Mouse (Mus musculus): ENCODE measurements around the gene Dmbx1.

Gene Dmbx1

GRCm38 (mm10) chr4:115941242-115941820 is 1.6 kb upstream of the Dmbx1 start:
- DNase-seq (ENCODE audit: low read depth in 1 of 2, low spot score in 2 of 2) = no peak

GRCm38 (mm10) chr4:115940681-115941080 is 955 bp upstream of the Dmbx1 start:
- no peak for DNase-seq (ENCODE audit: low read depth in 1 of 2, low spot score in 2 of 2)

- DNase-seq (ENCODE audit: low read depth in 1 of 2, low spot score in 2 of 2) = no peak
These were observed 1.2 kb downstream of the Dmbx1 start for GRCm38 (mm10) chr4:115938276-115939160.

- DNase-seq (ENCODE audit: low read depth in 1 of 2, low spot score in 2 of 2) = no peak
These were observed 2.4 kb downstream of the Dmbx1 start for GRCm38 (mm10) chr4:115937061-115937976.

- DNase-seq (ENCODE audit: low read depth in 1 of 2, low spot score in 2 of 2) = no peak
These were observed 3.1 kb downstream of the Dmbx1 start for GRCm38 (mm10) chr4:115936646-115937045.

GRCm38 (mm10) chr4:115935835-115936581 is 3.7 kb downstream of the Dmbx1 start:
- no peak for DNase-seq (ENCODE audit: low read depth in 1 of 2, low spot score in 2 of 2)

- DNase-seq (ENCODE audit: low read depth in 1 of 2, low spot score in 2 of 2) = no peak
These were observed 8.1 kb downstream of the Dmbx1 start for GRCm38 (mm10) chr4:115931556-115932088.

GRCm38 (mm10) chr4:115927637-115928036 is 12.1 kb downstream of the Dmbx1 start:
- no peak for DNase-seq (ENCODE audit: low read depth in 1 of 2, low spot score in 2 of 2)

- no peak for DNase-seq (ENCODE audit: low read depth in 1 of 2, low spot score in 2 of 2)
These were observed 16.4 kb downstream of the Dmbx1 start for GRCm38 (mm10) chr4:115923262-115923880.

- DNase-seq (ENCODE audit: low read depth in 1 of 2, low spot score in 2 of 2) = no peak
These were observed 17.0 kb downstream of the Dmbx1 start for GRCm38 (mm10) chr4:115922688-115923087.

- DNase-seq (ENCODE audit: low read depth in 1 of 2, low spot score in 2 of 2) = no peak
These were observed 19.8 kb downstream of the Dmbx1 start for GRCm38 (mm10) chr4:115919911-115920310.

GRCm38 (mm10) chr4:115911586-115911985 is 28.1 kb downstream of the Dmbx1 start:
- no peak for DNase-seq (ENCODE audit: low read depth in 1 of 2, low spot score in 2 of 2)

GRCm38 (mm10) chr4:115908641-115909040 is 31.1 kb downstream of the Dmbx1 start:
- no peak for DNase-seq (ENCODE audit: low read depth in 1 of 2, low spot score in 2 of 2)

- DNase-seq (ENCODE audit: low read depth in 1 of 2, low spot score in 2 of 2) = no peak
These were observed 31.7 kb downstream of the Dmbx1 start for GRCm38 (mm10) chr4:115907994-115908393.

- no peak for DNase-seq (ENCODE audit: low read depth in 1 of 2, low spot score in 2 of 2)
These were observed 32.9 kb downstream of the Dmbx1 start for GRCm38 (mm10) chr4:115906791-115907190.

GRCm38 (mm10) chr4:115905701-115906100 is 34.0 kb downstream of the Dmbx1 start:
- no peak for DNase-seq (ENCODE audit: low read depth in 1 of 2, low spot score in 2 of 2)

- DNase-seq (ENCODE audit: low read depth in 1 of 2, low spot score in 2 of 2) = no peak
These were observed 35.4 kb downstream of the Dmbx1 start for GRCm38 (mm10) chr4:115904375-115904774.

- peak in 1 of 2 experiments; percentile 20 for DNase-seq (ENCODE audit: low read depth in 1 of 2, low spot score in 2 of 2)
These were observed 36.9 kb downstream of the Dmbx1 start for GRCm38 (mm10) chr4:115902816-115903215.

GRCm38 (mm10) chr4:115897901-115898631 is 41.7 kb downstream of the Dmbx1 start:
- DNase-seq (ENCODE audit: low read depth in 1 of 2, low spot score in 2 of 2) = no peak

All from monocyte, adult 2 months (primary cell).